Mouse (Mus musculus): ENCODE results near the gene Prkd3. TPM values are rescaled to one million over a fixed set of nuclear protein-coding genes. Genes with fewer than 3 reads are reported as not detected.

Prkd3 gene
- total RNA-seq, 1 experiment from 2014 or later = 40.0 TPM

DNA sequence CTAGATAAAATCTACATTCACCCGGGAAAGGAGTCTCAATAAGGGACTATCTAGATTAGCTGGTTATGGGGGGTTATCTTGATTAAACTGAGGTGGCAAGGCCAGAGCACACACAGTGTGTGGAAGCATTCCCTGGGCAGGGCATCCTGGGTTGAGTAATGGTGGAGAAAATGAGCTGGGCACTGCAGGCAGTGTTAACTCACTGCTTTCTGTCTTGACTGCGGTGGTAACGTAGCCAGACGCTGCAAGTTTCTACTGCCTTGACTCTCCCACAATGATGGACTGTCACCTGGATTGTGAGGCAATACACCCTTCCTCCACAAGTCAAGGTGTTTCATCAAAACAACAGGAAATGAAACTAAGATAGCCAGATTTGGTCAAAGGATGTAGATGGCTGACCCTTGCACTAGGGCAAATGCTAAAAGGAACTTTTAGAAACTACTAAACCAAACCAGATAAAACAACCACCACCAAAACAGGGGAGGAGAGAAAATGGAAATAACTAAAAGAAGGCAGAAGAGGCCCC is 20.8 kb downstream of the Prkd3 start:
- DNase-seq = no peak

DNA sequence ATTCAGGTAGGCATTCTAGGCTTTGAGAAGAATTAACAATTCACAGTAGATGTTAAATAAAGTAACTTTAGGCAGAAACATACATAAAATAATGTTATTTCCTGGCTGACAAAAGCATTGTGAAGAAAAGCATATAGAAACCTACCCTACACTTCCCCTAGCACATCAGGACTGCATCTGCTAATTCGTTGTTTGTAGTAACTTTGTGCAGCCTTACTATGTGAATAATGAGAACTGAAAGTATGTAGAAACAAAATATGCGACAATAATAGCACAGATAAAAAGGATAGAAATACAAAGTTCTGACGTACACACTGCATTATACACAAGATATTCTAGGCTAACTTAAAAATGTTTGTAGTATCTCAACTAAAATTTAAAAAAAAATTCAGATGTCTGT is 21.4 kb downstream of the Prkd3 start:
- DNase-seq = no peak

DNA sequence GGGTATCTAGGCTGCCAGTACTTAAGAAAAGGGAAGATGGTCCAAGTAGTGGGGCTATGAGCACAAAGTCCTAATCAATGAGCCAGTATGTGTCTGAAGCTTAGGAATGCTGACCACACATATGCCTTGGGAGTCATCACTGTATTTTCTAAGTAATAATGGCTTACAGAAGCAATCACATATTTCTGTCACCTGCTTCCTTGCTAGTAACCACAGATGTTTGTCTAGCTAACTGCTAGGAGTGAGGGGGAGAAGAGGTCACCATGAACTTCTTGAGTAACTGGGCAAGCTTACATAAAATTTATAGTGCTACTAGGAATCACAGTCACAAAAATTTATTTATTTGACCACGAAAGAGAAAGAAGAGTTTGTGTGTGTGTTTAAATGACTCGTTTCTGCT is 22.5 kb downstream of the Prkd3 start:
- no peak for DNase-seq

DNA sequence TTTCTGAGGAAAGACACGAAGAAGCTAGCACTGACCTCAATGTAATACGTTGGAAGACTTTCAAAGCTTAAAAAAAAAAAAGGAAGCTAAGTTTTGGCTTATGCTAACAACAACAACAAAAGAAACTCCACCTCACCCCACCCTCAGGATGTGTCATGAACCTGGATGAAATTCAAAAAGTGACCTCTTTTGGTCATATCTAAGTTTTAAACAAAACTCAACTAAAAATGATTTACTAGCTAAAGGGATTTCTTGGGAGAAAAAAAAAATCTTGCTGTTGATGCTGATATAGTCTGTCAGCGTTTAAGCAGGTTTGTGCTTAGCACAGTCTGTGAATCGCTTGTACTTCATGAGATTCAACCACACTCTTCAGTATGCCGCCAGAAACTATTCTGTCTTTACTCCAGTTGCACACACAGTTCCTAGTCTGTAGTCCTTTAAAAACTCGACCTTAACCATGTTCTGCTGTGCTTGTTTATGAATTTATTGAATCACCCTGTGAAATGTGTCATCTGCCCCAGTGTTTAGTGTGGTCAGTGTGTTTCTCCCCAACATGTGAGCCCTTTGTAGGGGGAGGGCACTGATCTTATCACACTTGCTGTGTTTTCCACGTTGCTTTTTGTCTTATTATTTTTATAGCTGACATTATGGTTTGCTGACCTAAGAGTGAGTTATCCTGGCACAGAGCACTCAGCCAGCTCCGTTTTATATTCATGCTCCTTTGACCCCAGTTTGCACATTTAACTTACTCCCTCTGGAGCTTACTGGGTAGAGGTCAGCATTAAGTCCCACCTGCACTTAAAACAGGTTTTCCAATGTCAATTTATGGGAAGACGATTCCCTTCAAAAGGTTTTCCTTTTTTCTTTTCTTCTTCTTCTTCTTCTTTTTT is 25.4 kb downstream of the Prkd3 start:
- DNase-seq = no peak

DNA sequence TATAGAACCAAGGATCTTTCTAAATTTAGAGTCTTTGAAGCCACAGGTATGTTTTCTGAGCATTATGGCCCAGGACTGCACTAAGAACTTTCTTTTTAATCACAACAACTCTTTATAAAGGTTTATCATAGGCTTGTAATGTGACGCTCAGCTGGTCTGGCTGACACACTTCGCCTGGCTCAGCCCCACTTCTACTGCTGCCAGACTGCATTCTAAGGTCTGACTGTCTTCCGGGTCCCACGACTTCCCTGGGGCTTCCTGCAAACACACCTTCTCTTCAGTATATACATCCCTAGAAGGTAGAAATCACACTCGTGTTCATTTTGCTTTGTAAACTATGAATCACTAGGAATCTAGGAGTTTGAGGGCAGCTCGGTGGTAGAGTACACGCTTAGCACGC is 26.2 kb downstream of the Prkd3 start:
- DNase-seq = peak; percentile 6

DNA sequence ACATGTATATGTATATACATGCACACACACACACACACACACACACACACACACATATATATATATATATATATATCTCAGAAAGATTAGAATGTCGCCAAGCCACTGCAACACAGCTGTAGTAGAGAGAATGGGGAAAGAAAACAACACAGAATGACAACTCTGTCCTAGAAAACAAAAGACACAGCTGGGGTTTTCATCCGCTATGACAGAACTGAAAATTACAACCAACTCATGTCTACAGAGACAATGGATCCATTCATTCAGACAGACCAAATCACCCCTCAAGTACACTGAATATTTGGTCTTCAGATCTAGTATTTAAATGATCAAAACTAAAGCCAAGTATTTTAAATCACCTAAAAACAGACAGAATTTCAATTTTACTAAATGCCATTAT is 26.9 kb downstream of the Prkd3 start:
- no peak for DNase-seq

DNA sequence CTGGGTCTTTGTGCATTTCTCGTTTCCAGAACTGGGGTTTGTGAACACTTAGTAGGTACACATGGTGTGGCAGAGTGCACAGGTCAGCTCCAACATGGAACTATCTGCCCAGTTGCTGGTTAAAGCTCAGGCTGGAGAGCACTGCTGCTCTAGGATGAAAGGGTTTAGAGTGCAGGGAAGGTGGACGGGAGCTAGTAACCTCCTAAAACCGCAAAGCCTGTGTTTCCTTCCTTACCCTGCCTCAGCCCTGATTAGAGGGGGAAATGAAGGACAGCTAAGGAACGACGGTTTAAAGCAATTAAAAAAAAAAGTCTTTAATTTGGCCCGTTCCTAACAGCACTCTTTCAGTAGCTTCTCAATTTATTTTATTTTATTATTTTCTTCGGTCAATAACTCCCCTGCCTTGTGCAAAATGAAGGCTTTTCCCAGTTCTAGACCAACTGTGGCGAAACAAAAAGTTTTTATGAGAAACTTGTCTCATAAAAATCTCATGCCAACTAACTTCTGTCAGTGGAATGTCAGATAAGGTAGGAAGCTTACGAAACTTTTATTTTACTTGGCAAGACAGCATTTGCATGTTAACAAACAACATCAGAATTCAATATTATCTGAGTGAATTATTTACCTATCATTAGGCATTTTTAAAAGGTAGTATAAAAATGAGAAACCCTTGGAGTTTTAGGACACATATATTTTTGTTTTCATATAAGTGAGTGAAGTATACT is 28.2 kb downstream of the Prkd3 start:
- DNase-seq = no peak

DNA sequence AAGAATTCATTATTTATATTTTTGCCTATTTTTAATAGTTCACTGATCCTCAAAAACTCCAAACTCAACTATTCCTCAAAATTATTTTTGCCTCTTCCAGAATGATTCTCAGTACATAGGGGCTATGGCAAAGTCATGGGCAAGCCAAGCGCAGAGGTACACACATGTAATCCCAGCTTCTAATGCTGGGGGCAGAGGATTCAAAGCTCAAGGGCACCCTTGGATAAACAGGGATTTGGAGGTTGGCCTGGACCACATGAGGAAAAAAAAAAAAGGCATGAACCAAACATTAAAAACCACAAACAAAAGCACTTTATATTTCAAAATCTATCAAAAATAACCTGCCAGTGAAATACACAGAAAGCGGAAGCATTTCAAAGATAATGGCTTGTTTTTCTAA is 29.1 kb downstream of the Prkd3 start:
- no peak for DNase-seq

DNA sequence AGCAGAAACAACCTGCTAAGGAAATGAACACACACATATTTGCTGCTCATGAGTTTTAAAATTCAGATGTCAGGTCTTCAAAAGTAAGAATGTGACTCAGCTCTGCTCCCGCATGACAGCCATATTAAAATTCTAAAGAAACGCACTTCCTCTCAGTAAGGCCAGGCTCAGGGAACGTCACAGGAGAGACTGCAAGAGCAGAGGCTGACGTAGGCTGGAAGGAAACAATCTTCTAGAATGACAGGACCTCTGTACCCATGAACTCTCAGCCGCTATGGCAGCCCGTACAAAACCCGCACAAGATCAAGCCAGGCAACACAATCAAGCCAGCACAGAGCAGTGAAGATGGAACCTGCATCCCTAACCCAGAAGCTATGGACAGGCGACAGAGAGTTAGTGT is 31.6 kb downstream of the Prkd3 start:
- no peak for DNase-seq

DNA sequence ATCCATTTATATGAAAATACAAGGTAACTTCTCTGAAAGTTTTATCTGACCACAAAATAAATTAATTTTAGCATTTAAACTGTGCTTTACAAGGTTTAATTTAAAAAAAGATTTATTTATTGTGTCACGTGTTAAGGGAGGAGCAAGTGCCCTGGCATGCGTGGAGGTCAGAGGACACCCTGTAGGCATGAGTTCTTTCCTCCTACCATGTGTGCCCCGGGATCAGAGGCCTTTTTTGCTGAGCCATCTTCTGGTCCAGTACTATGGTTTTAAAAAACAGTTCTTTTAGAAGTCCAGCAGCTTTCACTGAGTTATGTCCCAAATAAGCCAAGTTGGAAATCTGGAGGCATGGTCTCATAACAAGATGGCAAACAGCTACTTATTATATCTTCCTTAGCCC is 36.9 kb downstream of the Prkd3 start:
- no peak for DNase-seq

DNA sequence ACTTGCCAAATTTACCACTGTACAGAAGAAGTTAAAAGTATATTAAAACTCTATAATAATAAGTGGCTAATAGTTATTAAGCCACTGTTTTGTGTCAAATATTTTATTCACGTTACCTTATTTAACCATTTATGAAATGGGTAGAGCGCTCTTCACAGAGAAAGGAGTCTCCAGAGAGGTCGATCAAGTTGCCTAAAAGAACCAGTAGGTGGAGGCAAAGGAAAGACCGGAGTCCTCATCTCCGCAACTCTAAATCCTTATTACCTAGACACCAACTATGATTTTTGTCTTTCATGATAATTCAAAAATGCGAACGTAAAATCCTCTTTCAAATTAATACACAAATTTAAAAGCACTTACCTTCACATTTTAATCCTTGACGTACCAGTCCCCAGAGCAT is 37.5 kb downstream of the Prkd3 start:
- DNase-seq = no peak

DNA sequence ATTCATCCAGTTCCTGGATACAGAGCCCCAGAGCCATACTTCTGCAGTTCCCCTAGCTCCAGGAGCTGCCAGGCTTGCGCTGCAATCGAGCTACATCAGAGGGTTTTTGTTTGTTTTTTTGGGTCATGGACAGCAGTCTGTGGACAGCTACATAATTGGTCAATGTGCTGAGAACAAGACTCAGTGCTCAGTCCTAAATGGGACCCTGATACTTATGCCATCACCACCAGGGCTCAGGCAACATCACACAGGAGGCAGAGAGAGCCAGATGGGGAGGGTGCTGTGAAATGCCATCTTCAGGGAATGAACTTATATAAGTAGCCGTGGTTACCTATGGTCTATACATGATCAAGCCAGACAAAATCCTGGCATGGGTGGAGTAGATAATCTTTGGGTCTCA is 52.1 kb downstream of the Prkd3 start:
- DNase-seq = no peak

DNA sequence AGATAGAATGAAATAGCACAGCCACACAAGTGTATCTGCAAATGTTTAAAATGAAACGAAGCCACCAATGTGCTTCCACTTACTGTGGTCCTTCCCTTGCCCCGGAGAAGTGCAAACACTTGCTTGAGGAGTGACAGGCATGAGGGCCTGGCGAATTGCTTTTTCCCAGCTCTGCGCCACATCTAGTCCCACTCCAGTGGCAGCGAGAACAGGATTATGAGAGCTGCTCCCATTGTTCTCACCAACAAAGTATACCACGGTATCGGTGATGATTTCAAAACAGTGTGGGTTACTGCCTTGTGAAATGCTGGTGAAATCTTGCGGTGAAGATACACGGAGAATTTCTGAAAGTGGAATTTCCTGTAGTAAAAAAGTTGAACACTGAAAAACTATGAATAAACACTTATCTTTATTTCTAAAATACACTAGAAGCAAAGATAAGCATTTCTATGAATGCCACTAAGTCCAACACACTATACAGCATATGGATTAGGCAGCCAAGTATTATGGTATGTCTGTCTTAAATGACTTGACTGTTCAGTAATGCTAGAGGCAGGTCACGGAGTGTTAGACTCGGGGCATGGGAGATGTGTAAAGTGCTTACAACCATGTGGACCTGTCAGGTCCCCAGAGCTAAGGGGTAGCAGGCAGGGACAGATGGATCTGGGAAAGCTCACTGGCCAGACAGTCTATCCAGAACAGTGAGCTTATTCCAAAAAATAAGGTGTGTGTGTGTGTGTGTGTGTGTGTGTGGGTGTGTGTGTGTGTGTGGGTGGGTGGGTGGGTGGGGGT is 54.3 kb downstream of the Prkd3 start:
- DNase-seq = no peak

DNA sequence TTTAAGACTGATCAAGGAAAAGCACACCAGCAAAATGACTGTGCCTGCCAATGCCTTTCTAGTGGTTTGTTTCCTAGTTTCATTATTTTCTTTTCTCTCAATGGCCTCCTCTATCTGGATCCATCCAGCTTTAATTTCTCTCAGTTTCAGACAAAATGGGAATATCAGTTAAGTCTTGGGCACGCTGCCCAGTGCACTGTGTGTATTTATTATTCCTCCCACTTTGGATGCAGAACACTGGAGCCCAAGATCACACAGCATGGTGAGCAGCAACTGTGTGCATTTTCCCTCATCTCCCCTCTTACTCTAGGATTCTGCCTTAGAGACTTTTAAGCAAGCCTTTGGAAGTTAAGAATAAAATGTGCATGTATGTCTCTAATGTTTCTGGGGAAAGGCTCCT is 56.2 kb downstream of the Prkd3 start:
- no peak for DNase-seq

DNA sequence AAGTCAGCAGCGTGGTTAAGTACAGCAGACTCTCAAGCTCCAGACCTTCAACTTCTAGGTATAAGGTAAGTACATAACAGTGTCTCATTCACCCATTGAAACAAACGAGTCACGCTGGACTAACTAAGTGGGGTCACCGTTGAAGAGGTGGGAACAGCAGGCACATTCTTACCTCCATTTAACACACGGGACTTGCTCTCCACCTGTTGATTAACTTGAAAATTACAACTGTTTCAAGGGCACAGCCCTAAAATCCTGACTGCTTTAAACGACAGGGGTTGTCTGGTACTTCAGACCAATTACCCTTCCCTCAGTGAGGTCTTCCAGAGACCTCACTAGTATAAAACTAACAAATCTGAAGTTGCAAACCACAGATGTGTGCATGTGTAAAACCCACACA is 61.1 kb downstream of the Prkd3 start:
- no peak for DNase-seq

DNA sequence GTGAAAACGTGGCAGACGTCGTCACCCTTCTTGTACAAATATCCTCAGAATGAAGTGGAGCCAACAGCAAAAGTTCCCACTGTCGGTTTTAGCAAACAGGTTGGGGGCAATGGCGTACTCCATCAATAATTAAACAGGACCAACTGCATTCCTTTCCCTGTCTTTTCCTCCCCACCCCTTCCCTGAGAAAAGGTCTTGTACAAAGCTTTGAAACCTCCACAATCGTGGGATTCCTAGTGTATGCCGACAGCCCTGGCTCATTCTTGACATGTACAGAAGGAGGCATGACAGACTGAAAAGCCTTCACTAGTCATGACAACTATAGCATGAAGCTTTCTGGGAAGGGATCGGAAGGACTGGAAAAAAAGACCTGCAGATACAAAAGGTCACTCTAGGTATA is 67.4 kb downstream of the Prkd3 start:
- no peak for DNase-seq

DNA sequence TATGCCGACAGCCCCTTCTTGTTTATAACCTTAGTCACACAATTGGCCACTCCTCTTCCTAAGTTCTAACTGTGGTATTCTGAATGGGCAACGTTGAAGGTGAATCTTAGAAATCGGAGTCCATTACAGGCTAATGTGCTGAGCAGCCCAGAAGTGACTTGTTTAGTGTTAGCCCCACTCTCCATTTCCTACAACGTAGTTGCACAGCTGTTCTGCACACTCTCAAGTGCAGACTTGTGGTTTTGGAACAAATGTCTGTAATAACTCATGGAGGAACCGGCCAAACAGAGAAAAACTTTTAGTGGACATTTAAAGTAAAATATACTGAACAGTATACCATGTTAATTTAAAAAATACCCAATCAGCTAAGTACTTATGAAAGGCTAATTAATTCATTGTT is 68.5 kb downstream of the Prkd3 start:
- DNase-seq = no peak

DNA sequence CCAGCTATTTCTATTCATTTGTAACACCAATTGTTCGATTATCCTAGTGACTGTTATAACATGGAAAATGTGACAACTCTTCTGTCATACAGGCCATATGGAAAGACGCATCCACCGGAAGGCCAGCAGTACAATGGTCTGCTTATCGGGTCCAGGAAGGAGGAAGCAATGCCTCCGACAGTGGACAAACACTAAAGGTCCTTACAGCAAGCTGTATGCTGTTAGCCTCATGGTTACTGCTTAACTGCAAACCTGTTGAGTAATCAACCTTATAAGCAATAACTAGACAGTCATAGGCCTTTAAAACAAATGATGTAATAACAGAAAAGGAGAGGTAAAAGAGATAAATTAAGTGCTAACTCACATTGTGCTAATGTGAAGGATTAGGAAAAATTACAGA is 69.4 kb downstream of the Prkd3 start:
- no peak for DNase-seq

DNA sequence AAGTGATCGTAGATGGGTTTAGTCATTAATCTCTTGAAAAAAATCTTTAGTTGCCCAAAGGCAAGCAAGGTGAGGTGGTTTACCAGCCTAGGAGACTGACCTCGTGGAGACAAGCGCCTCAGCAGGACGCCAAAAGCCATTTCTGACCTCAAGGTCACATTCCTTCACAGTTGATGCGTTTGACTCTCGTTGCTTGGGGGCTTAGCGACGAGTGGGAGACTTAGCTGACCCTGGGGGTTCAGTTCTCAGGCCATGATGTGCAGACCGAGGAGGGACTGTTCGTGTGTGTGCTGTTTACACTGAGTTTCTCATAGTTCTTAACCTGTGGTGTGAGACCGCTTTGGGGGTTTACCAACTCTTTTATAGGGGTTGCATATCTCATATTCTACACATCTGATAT is 78.0 kb downstream of the Prkd3 start:
- DNase-seq = no peak

DNA sequence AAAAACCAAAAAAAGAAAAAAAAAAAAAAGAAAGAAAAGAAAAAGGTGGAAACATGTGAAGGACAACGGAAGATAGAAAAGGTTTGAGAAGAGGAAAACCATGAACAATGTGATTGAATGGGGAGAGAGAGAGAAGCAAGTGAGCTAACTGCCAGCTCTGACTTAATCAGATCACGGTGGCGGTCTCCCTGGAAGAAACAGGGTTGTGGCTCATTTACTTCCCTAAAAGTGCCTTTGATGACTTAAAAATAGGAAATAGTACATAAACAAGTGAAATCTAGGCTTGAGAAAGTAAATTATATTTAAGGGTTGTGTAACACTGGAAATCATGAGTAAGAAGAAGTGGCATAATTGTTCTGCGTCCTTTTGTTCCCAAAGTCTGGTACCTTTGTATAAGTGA is 81.7 kb downstream of the Prkd3 start:
- no peak for DNase-seq

DNA sequence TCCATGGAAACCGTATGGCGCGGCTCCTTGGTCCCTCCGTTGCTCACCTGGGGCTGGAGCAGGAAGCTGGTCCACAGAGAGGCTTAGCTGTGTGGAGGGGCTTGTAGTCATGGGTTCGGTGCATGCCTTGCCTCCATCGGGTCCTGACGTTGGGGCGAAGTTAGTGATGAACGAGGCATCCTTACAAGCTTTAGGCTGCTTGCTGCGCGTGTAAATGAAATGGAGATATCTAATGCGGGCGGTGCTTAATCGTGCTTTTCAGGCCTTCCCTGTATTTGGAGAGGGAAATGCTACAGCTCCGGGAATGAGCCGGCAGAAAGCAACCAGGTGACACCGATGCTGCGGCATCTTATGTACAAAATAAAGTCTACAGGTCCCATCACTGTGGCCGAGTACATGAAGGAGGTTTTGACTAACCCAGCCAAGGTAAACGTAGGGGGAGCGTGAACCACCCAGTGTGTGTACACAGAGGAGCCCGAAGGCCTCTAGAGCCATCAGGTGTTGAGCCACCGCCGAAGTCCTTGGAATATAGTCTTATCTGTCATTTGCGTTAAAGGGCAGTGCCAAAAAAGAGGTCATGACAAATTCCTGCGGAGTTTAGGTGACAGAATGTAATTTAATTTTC is 83.3 kb downstream of the Prkd3 start:
- DNase-seq = no peak

DNA sequence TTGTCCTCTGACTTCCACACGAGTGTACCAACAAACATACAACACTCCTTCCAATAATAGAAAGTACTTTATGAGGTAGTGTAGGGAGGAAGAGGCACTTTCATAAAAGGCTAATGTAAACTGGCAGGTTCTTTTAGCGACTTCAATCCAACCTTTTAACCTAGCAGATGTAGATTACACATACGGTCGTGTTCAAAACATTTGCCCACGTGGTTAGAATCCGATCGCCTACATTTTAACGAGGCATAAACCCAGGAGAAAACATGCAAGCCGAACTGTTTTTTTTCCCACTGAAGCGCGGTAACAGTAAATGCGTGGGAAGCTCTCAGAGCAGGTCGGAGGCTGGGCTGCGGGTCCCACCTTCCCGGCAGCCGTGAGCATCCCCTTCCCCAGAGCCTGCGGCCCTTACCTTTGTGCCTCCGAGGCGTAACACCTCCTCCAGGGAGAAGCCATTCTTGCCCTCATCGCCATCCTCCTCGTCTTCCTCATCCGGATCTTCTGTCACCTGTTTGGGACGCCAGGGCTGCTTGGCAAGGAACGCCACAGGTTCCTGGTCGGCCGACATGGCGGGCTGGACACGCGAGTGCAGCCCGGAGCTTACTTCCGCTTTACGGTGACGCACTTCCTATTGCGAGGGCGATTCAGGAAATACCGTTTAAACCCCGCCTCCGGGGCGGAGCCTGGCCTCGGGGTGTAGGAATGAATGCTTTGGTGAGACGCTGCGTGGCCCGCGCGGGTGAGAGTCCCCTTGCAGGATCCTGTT is 84.0 kb downstream of the Prkd3 start, which contains the start of the genes Cebpz and Ndufaf7:
Cebpz (minus strand) TSS at position 601 of the 763 bp plus-strand sequence.
Ndufaf7 (plus strand) TSS at position 671 of the 763 bp plus-strand sequence.
- peak; percentile 96 for DNase-seq
